Mouse (Mus musculus) lung, embryonic 15.5 days (tissue): ENCODE results near the gene Dyrk4. TPM values are rescaled to one million over a fixed set of nuclear protein-coding genes. Genes with fewer than 3 reads are reported as not detected.

Source experiments
- ATAC-seq: fragments of 200-750 bp; cut with Nextera tagmentation; 2 replicates; pipeline ENCODE4 v1.8.0; 2017; ENCODE audit warnings: moderate number of reproducible peaks, borderline replicate concordance; ENCODE audit not compliant: low FRiP score, low TSS enrichment; ENCODE audit errors: extremely low read depth
- H3K27ac ChIP-seq: fragments of 300-500 bp; sonication (generic); 2 replicates; pipeline ENCODE4 v1.5.1; 2015; ENCODE audit warnings: moderate library complexity, mild to moderate bottlenecking, inconsistent platforms
- H3K27me3 ChIP-seq: fragments of 300-500 bp; sonication (generic); 2 replicates; pipeline ENCODE4 v1.6.1; 2015; ENCODE audit warnings: inconsistent platforms
- H3K36me3 ChIP-seq: fragments of 300-500 bp; sonication (generic); 2 replicates; pipeline ENCODE4 v1.6.1; 2015; ENCODE audit warnings: inconsistent platforms
- H3K4me1 ChIP-seq: fragments of 300-500 bp; sonication (generic); 2 replicates; pipeline ENCODE4 v1.6.1; 2015; ENCODE audit warnings: inconsistent platforms
- H3K4me2 ChIP-seq: fragments of 300-500 bp; sonication (generic); 2 replicates; pipeline ENCODE4 v1.6.1; 2015; ENCODE audit warnings: inconsistent platforms, mild to moderate bottlenecking, moderate library complexity
- H3K4me3 ChIP-seq: fragments of 300-500 bp; sonication (generic); 2 replicates; pipeline ENCODE4 v1.5.1; 2015; ENCODE audit warnings: mild to moderate bottlenecking, inconsistent platforms
- H3K9ac ChIP-seq: fragments of 300-500 bp; sonication (generic); 2 replicates; pipeline ENCODE4 v1.6.1; 2015; ENCODE audit warnings: inconsistent platforms
- H3K9me3 ChIP-seq: fragments of 300-500 bp; sonication (generic); 2 replicates; pipeline ENCODE4 v1.6.1; 2016; ENCODE audit warnings: inconsistent platforms
- WGBS: fragments of 180-500 bp; shearing (Covaris S2); methylation state at CpG from one replicate; pipeline ENCODE4 v1.1.7; 2015; 5-methylcytosine and 5-hydroxymethylcytosine counted together
- polyA plus RNA-seq: library from polyadenylated mRNA; unstranded; fragments of >200 nt; fragmentation: Nextera tagmentation; extraction: Ambion mirVana; gene quantifications from 2 replicates; pipeline ENCODE4 v1.2.1, GENCODE M21; 2015

Dyrk4 gene
- 0.26 TPM in 1 of 2 replicates, not detected in the other for polyA plus RNA-seq

DNA sequence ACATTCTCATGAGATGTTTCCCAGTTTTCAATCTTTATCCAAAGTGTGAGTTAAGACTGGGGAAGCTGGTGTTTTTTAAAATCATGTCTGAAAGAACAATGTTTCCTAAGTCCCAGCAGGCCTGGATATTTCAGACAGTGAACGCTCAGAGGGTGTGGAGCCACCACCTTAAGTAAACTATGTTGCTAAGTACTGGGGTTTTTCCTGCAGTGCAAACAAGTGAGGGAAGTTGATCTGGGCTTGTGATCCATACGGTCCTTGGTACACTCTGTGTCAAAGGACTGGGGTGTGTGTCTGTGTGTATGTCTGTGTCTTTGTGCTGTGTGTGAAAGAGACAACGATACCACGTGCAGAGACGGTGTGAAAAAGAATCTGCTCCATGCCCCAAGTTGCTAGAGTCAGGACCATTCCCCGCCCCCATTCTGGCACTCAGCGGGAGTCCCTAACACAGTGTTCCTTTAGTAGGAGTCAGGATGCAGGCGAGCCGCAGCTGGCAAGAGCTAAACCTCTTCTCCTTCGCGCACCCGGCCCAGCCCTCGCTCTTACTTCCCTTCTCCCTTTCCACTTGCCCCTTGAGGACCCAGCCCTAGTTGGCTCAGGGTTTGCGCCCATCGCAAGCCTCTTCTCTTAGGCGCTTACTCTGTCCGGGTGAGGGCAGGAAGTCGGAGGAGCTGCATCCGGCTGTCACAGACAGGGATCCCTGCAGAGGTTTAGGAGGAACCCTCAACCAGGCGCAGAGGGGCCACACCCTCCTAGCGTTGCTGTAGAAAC lies at the start of gene Dyrk4:
Gene Dyrk4, minus strand, starts transcription at position 729 of the 771 bp plus-strand sequence.
- no peak within 1 kb of the TSS for H3K4me3 ChIP-seq
- no peaks in the 10 kb centered on the region for H3K9me3 ChIP-seq
- H3K27ac ChIP-seq = peak within 1 kb of the TSS; percentile 75
- H3K36me3 ChIP-seq = peaks cover 39% of the 10 kb centered on the region
- peak within 1 kb of the TSS; percentile 31 for H3K4me2 ChIP-seq
- H3K4me1 ChIP-seq = peaks cover 6% of the 10 kb centered on the region; the same call in 1 of the 2 replicates
- 11% methylated on average over 21 of the region's 21 CpGs for WGBS
- H3K27me3 ChIP-seq = no peaks in the 10 kb centered on the region
- H3K9ac ChIP-seq = no peak within 1 kb of the TSS
- peak; percentile 74; the same call in 1 of the 2 replicates for ATAC-seq

- Histone ChIP-seq H3K4me1 (no peaks in the 10 kb centered on the region), H3K27ac (no peak overlapping the region), H3K4me2 (no peak overlapping the region), H3K9me3 (no peaks in the 10 kb centered on the region), H3K9ac (no peak overlapping the region), H3K4me3 (no peak overlapping the region), H3K27me3 (no peaks in the 10 kb centered on the region), H3K36me3 (0 out of 2 replicates have a peak, but pooled peaks cover 7% of the 10 kb centered on the region)
- ATAC-seq = no peak
- 80% methylated on average over 14 of the region's 14 CpGs for WGBS
Measured at GRCm38 (mm10) chr6:126966241-126967026, 44.8 kb upstream of the Dyrk4 start.

GRCm38 (mm10) chr6:126963426-126963825 lies 41.8 kb upstream of the Dyrk4 start:
- Histone ChIP-seq H3K9ac (no peak overlapping the region), H3K27ac (no peak overlapping the region), H3K4me3 (no peak overlapping the region), H3K36me3 (0 out of 2 replicates have a peak, but pooled peaks cover 7% of the 10 kb centered on the region), H3K9me3 (no peaks in the 10 kb centered on the region), H3K27me3 (no peaks in the 10 kb centered on the region), H3K4me1 (no peaks in the 10 kb centered on the region), H3K4me2 (no peak overlapping the region)
- no peak for ATAC-seq
- 88% methylated on average over 9 of the region's 9 CpGs for WGBS

GRCm38 (mm10) chr6:126962709-126963108 lies 41.1 kb upstream of the Dyrk4 start:
- no peaks in the 10 kb centered on the region for H3K4me1 ChIP-seq
- no peak overlapping the region for H3K9ac ChIP-seq
- H3K4me3 ChIP-seq = no peak overlapping the region
- H3K4me2 ChIP-seq = no peak overlapping the region
- H3K27ac ChIP-seq = no peak overlapping the region
- no peaks in the 10 kb centered on the region for H3K27me3 ChIP-seq
- H3K9me3 ChIP-seq = no peaks in the 10 kb centered on the region
- H3K36me3 ChIP-seq = 0 out of 2 replicates have a peak, but pooled peaks cover 9% of the 10 kb centered on the region
- 76% methylated on average over 5 of the region's 5 CpGs for WGBS
- ATAC-seq = no peak

DNA sequence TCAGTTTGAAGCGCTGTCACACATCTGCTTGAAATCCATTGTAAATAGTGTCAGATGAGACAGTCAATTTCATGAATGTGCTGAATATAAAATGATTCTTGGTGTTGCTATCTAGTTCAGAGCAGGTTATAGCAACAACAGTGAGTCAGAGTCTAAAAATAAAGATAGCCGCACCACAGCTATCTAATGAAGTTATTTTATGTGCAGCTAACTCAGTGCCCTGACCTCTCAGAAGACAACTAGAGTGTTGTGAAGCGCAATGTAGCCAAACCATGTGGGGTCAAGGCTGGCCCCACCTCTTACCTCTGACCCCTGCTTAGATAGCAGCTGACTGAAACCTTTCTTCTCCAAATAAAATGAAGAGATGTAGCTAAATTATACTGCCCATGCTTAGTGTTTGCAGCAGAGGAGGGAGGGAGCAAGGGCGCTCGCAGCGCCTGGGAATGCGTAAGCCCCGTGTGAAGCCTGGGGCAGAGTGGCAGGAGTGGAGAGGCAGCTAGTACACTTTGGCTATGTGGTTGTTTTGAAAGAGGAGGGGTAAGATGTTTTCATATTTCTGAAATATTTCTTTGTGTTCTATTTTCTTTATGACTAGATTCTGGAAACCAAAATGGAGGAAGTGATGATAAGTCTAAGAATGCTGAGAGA lies 39.9 kb upstream of the Dyrk4 start:
- Histone ChIP-seq H3K9ac (no peak overlapping the region), H3K27me3 (no peaks in the 10 kb centered on the region), H3K4me2 (no peak overlapping the region), H3K4me3 (no peak overlapping the region), H3K27ac (no peak overlapping the region), H3K36me3 (peaks cover 19% of the 10 kb centered on the region; the same call in 1 of the 2 replicates), H3K9me3 (no peaks in the 10 kb centered on the region), H3K4me1 (no peaks in the 10 kb centered on the region)
- ATAC-seq = no peak
- 85% methylated on average over 8 of the region's 8 CpGs for WGBS

GRCm38 (mm10) chr6:126955734-126956133 lies 34.1 kb upstream of the Dyrk4 start:
- H3K36me3 ChIP-seq = peaks cover 21% of the 10 kb centered on the region
- H3K9ac ChIP-seq = no peak overlapping the region
- 5% methylated on average over 10 of the region's 10 CpGs for WGBS
- ATAC-seq = no peak
- no peak overlapping the region for H3K4me2 ChIP-seq
- no peaks in the 10 kb centered on the region for H3K4me1 ChIP-seq
- H3K4me3 ChIP-seq = no peak overlapping the region
- H3K27me3 ChIP-seq = no peaks in the 10 kb centered on the region
- H3K9me3 ChIP-seq = no peaks in the 10 kb centered on the region
- H3K27ac ChIP-seq = no peak overlapping the region

GRCm38 (mm10) chr6:126948336-126948735 lies 26.7 kb upstream of the Dyrk4 start:
- H3K9ac ChIP-seq = no peak overlapping the region
- H3K4me2 ChIP-seq = no peak overlapping the region
- 85% methylated on average over 4 of the region's 4 CpGs for WGBS
- no peak overlapping the region for H3K27ac ChIP-seq
- H3K9me3 ChIP-seq = no peaks in the 10 kb centered on the region
- no peak overlapping the region for H3K4me3 ChIP-seq
- H3K36me3 ChIP-seq = peaks cover 24% of the 10 kb centered on the region; the same call in 1 of the 2 replicates
- no peaks in the 10 kb centered on the region for H3K4me1 ChIP-seq
- H3K27me3 ChIP-seq = no peaks in the 10 kb centered on the region
- no peak for ATAC-seq

DNA sequence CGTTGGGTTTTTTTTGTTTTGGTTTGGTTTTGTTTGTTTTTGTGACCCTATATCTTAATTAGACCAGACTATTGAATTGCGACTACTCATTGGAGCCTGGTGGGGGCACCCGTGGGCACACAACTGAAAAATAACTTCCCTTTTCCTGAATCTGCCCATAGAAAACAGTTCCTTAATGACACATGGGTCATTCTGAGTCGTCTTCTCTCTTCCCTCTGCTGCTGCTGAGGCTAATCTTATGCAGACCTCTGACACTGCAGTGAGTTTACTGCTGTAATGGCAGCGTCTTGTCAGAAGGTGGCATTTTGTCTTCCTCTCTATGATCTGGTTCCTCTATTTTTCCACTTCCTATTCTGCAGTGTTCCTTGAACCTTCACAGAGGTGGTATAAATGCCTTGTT lies 18.8 kb upstream of the Dyrk4 start:
- H3K4me1 ChIP-seq = peaks cover 28% of the 10 kb centered on the region
- peak overlapping the region; percentile 93 for H3K4me3 ChIP-seq
- peak overlapping the region; percentile 86 for H3K9ac ChIP-seq
- no peak overlapping the region for H3K27ac ChIP-seq
- WGBS = 3% methylated on average over 5 of the region's 5 CpGs
- H3K27me3 ChIP-seq = no peaks in the 10 kb centered on the region
- no peaks in the 10 kb centered on the region for H3K9me3 ChIP-seq
- H3K36me3 ChIP-seq = peaks cover 7% of the 10 kb centered on the region; the same call in 1 of the 2 replicates
- ATAC-seq = no peak
- H3K4me2 ChIP-seq = peak overlapping the region; percentile 93

GRCm38 (mm10) chr6:126939487-126940171 lies 18.0 kb upstream of the Dyrk4 start, which contains the start of the genes Rad51ap1 and D6Wsu163e:
Gene Rad51ap1, minus strand, starts transcription at chr6:126939587.
Gene D6Wsu163e, plus strand, starts transcription at chr6:126939962.
- Histone ChIP-seq H3K36me3 (peaks cover 6% of the 10 kb centered on the region; the same call in 1 of the 2 replicates), H3K27me3 (no peaks in the 10 kb centered on the region), H3K4me2 (peak within 1 kb of the TSS; percentile 93), H3K4me1 (peaks cover 28% of the 10 kb centered on the region), H3K4me3 (peak within 1 kb of the TSS; percentile 93), H3K27ac (peak within 1 kb of the TSS; percentile 69), H3K9ac (peak within 1 kb of the TSS; percentile 86), H3K9me3 (no peaks in the 10 kb centered on the region)
- peak; percentile 99 for ATAC-seq
- under 1% methylated on average over 33 of the region's 33 CpGs for WGBS

- Histone ChIP-seq H3K27me3 (no peaks in the 10 kb centered on the region), H3K4me1 (peaks cover 28% of the 10 kb centered on the region), H3K36me3 (peaks cover 10% of the 10 kb centered on the region), H3K4me2 (peak overlapping the region; percentile 93), H3K9me3 (no peaks in the 10 kb centered on the region), H3K9ac (peak overlapping the region; percentile 86), H3K27ac (peak overlapping the region; percentile 69), H3K4me3 (peak overlapping the region; percentile 93)
- under 1% methylated on average over 31 of the region's 31 CpGs for WGBS
- peak; percentile 66 for ATAC-seq
Measured at GRCm38 (mm10) chr6:126938853-126939486, 17.3 kb upstream of the Dyrk4 start.
